In the genomic region with DNA sequence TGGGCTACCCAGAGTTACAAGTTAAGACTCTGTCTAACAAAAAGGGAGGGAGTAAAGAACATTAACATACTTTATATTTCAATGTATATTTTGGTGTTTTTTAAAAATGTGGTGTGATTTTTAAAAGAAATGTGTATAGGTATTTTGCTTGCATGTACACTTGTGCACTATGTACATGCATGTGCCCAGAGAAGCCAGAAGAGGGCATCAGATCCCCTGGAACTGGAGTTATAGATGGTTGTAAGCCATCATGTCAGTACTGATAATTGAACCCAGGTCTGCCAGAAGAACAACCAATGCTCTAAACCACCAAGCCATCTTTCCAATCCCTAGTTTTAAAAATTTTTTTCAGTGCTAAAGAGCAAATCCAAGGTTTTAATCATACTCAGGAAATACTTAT, we compare ENCODE assay signal across 19 mouse cellular contexts. TPM values are rescaled to one million over a fixed set of nuclear protein-coding genes. Genes with fewer than 3 reads are reported as not detected.
DNase-seq lines count a peak whose midpoint lies in the region; ATAC-seq and TF ChIP-seq lines count a peak whose summit lies in the region.
"Had no signal": no experiment of that assay in that cellular context is flagged by ENCODE, and none has a peak within 500 bp of the region (broad histone marks: within the 10 kb centered on the region; RNA-seq: fewer than 3 reads in every experiment).

No protein-coding gene starts in this region.

- no peak overlapping the region for H3K9ac ChIP-seq in heart, postnatal 0 days (replicated peaks; ENCODE audit: low read depth, low read length)
- no peak overlapping the region for H3K9ac ChIP-seq in liver, postnatal 0 days (replicated peaks)
- no peak overlapping the region for H3K9ac ChIP-seq in liver, embryonic 11.5 days (ENCODE audit: low read depth, low read length)
- H3K9ac ChIP-seq: embryonic facial prominence, embryonic 13.5 days; heart, embryonic 15.5 days; hindbrain, embryonic 15.5 days; midbrain, embryonic 12.5 days had no signal

- no peak for TF ChIP-seq EP300 in heart, postnatal 0 days (IDR thresholded peaks at IDR 0.05; ENCODE audit: low read depth)
- TF ChIP-seq EP300 in liver, postnatal 0 days (IDR thresholded peaks at IDR 0.05; ENCODE audit: low read depth) = no peak

- intact Hi-C loops in heart, postnatal 36 days (cut with DNase I) = no loop called here

- ATAC-seq in heart, postnatal 0 days (ENCODE audit: insufficient read depth, low read depth) = no peak
- no peak for ATAC-seq in liver, postnatal 0 days
- no peak for ATAC-seq in liver, embryonic 11.5 days (replicated peaks; ENCODE audit: low FRiP score)

- DNase-seq in heart, postnatal 0 days (ENCODE audit: low spot score) = no peak
- no peak for DNase-seq in heart, postnatal 36 days
- DNase-seq in liver, postnatal 0 days = no peak
- DNase-seq in liver, embryonic 11.5 days (ENCODE audit: low spot score) = no peak
- peak; percentile 25 to 27 for DNase-seq in B cell, adult 2 months
- DNase-seq in ZHBTc4 (ENCODE audit: low read depth, low spot score) = peak; percentile 48
- DNase-seq in embryonic facial prominence, embryonic 10.5 days (ENCODE audit: low spot score) = no peak
- DNase-seq in urinary bladder, adult 18-20 months (ENCODE audit: low spot score in 2 of 2) = no peak
- DNase-seq: cerebellum, adult 18-20 months; kidney, adult 9 months; right cerebral cortex, adult 18-20 months; spleen, adult 18-20 months had no signal

- H3K36me3 ChIP-seq in heart, postnatal 0 days (replicated peaks; ENCODE audit: control insufficient read depth, insufficient read depth, low read length) = 0 out of 2 replicates have a peak, but pooled peaks cover 6% of the 10 kb centered on the region
- H3K36me3 ChIP-seq in liver, postnatal 0 days (replicated peaks; ENCODE audit: insufficient read depth, low read length) = no peaks in the 10 kb centered on the region
- no peaks in the 10 kb centered on the region for H3K36me3 ChIP-seq in liver, embryonic 11.5 days (ENCODE audit: control insufficient read depth, insufficient read depth, low read length)
- 0 out of 2 replicates have a peak, but pooled peaks cover 3% of the 10 kb centered on the region for H3K36me3 ChIP-seq in embryonic facial prominence, embryonic 10.5 days (replicated peaks)
- H3K36me3 ChIP-seq: embryonic facial prominence, embryonic 13.5 days; heart, embryonic 15.5 days; hindbrain, embryonic 15.5 days; midbrain, embryonic 12.5 days had no signal

- H3K4me3 ChIP-seq in heart, postnatal 0 days (ENCODE audit: low read depth, low read length) = no peak overlapping the region
- H3K4me3 ChIP-seq in liver, postnatal 0 days (ENCODE audit: low read depth, low read length) = no peak overlapping the region
- no peak overlapping the region for H3K4me3 ChIP-seq in liver, embryonic 11.5 days (ENCODE audit: low read depth, low read length)
- no peak overlapping the region for H3K4me3 ChIP-seq in embryonic facial prominence, embryonic 10.5 days
- H3K4me3 ChIP-seq: embryonic facial prominence, embryonic 13.5 days; heart, embryonic 15.5 days; hindbrain, embryonic 15.5 days; midbrain, embryonic 12.5 days had no signal

- peak; percentile 29 for TF ChIP-seq CTCF in heart, postnatal 0 days (IDR thresholded peaks at IDR 0.05; ENCODE audit: low read depth)
- peak; percentile 52 for TF ChIP-seq CTCF in liver, postnatal 0 days (IDR thresholded peaks at IDR 0.05; ENCODE audit: low read depth)

- no peaks in the 10 kb centered on the region for H3K27me3 ChIP-seq in heart, postnatal 0 days (ENCODE audit: control insufficient read depth, insufficient read depth, low read length)
- H3K27me3 ChIP-seq in liver, postnatal 0 days (ENCODE audit: insufficient read depth, low read length) = no peaks in the 10 kb centered on the region
- no peaks in the 10 kb centered on the region for H3K27me3 ChIP-seq in liver, embryonic 11.5 days (replicated peaks; ENCODE audit: control insufficient read depth, insufficient read depth, low read length)
- no peaks in the 10 kb centered on the region for H3K27me3 ChIP-seq in embryonic facial prominence, embryonic 10.5 days (replicated peaks; ENCODE audit: low read depth, poor library complexity, severe bottlenecking)
- H3K27me3 ChIP-seq: embryonic facial prominence, embryonic 13.5 days; heart, embryonic 15.5 days; hindbrain, embryonic 15.5 days; midbrain, embryonic 12.5 days had no signal

- no peaks in the 10 kb centered on the region for H3K9me3 ChIP-seq in heart, postnatal 0 days (replicated peaks; ENCODE audit: control insufficient read depth, low read length)
- no peaks in the 10 kb centered on the region for H3K9me3 ChIP-seq in liver, postnatal 0 days (ENCODE audit: low read length)
- H3K9me3 ChIP-seq in liver, embryonic 11.5 days (ENCODE audit: control insufficient read depth, low read length) = no peaks in the 10 kb centered on the region
- no peaks in the 10 kb centered on the region for H3K9me3 ChIP-seq in embryonic facial prominence, embryonic 10.5 days
- H3K9me3 ChIP-seq: embryonic facial prominence, embryonic 13.5 days; heart, embryonic 15.5 days; hindbrain, embryonic 15.5 days; midbrain, embryonic 12.5 days had no signal

- no peak overlapping the region for H3K4me2 ChIP-seq in heart, postnatal 0 days (ENCODE audit: low read depth, low read length)
- H3K4me2 ChIP-seq in liver, postnatal 0 days (ENCODE audit: low read depth, low read length) = no peak overlapping the region
- no peak overlapping the region for H3K4me2 ChIP-seq in liver, embryonic 11.5 days
- H3K4me2 ChIP-seq: embryonic facial prominence, embryonic 13.5 days; heart, embryonic 15.5 days; hindbrain, embryonic 15.5 days; midbrain, embryonic 12.5 days had no signal

- H3K27ac ChIP-seq in heart, postnatal 0 days (ENCODE audit: low read depth) = no peak overlapping the region
- no peak overlapping the region for H3K27ac ChIP-seq in liver, postnatal 0 days (ENCODE audit: low read depth)
- H3K27ac ChIP-seq in liver, embryonic 11.5 days (ENCODE audit: low read depth, low read length) = no peak overlapping the region
- no peak overlapping the region for H3K27ac ChIP-seq in embryonic facial prominence, embryonic 10.5 days (replicated peaks)
- H3K27ac ChIP-seq: embryonic facial prominence, embryonic 13.5 days; heart, embryonic 15.5 days; hindbrain, embryonic 15.5 days; midbrain, embryonic 12.5 days had no signal

- peaks cover 8% of the 10 kb centered on the region for H3K4me1 ChIP-seq in heart, postnatal 0 days (ENCODE audit: control insufficient read depth, insufficient read depth)
- peaks cover 3% of the 10 kb centered on the region; the same call in 1 of the 2 replicates for H3K4me1 ChIP-seq in liver, postnatal 0 days (ENCODE audit: insufficient read depth)
- H3K4me1 ChIP-seq in liver, embryonic 11.5 days (replicated peaks; ENCODE audit: control insufficient read depth, insufficient read depth, low read length) = peaks cover 4% of the 10 kb centered on the region; the same call in 1 of the 2 replicates
- H3K4me1 ChIP-seq in embryonic facial prominence, embryonic 10.5 days = no peaks in the 10 kb centered on the region
- H3K4me1 ChIP-seq: embryonic facial prominence, embryonic 13.5 days; hindbrain, embryonic 15.5 days; midbrain, embryonic 12.5 days had no signal

RNA-seq across cellular contexts. Expression of a gene that starts 11.9 kb away (rescaled TPM):
- total RNA-seq in heart, postnatal 0 days (2014; rRNA removed; ENCODE audit: low replicate concordance) = not detected in 2 replicates
- not detected in 2 replicates for polyA plus RNA-seq in heart, postnatal 0 days (2015; fragmentation: Nextera tagmentation; extraction: Ambion mirVana)
- total RNA-seq in heart, postnatal 36 days (2021) = 1 to 10 TPM in 1 of 2 experiments, under 1 TPM in 1; 0.94 to 1.1 TPM
- polyA plus RNA-seq in liver, postnatal 0 days (2015; fragmentation: Nextera tagmentation; extraction: Ambion mirVana) = not detected in 2 replicates
- not detected in 2 replicates for polyA plus RNA-seq in liver, embryonic 11.5 days (2014; fragmentation: Nextera tagmentation; extraction: Ambion mirVana)
- polyA plus RNA-seq in embryonic facial prominence, embryonic 10.5 days (2016; fragmentation: Nextera tagmentation; extraction: Ambion mirVana) = not detected in 2 replicates
- total RNA-seq: granulocyte monocyte progenitor cell, adult 5-6 weeks had no signal
- polyA plus RNA-seq: embryonic facial prominence, embryonic 13.5 days; heart, embryonic 15.5 days; hindbrain, embryonic 15.5 days; limb, embryonic 14.5 days; midbrain, embryonic 12.5 days; stomach, embryonic 16.5 days had no signal

RNA-seq across cellular contexts. Expression of a gene that starts 12.3 kb away (rescaled TPM):
- 12.4 and 16.2 TPM in 2 replicates for total RNA-seq in heart, postnatal 0 days (2014; rRNA removed; ENCODE audit: low replicate concordance)
- 18.7 and 20.6 TPM in 2 replicates for polyA plus RNA-seq in heart, postnatal 0 days (2015; fragmentation: Nextera tagmentation; extraction: Ambion mirVana)
- 10 to 100 TPM; 52.3 to 56.5 TPM for total RNA-seq in heart, postnatal 36 days (2021)
- 7.7 and 8.1 TPM in 2 replicates for polyA plus RNA-seq in liver, postnatal 0 days (2015; fragmentation: Nextera tagmentation; extraction: Ambion mirVana)
- polyA plus RNA-seq in liver, embryonic 11.5 days (2014; fragmentation: Nextera tagmentation; extraction: Ambion mirVana) = 14.4 and 17.1 TPM in 2 replicates
- polyA plus RNA-seq in embryonic facial prominence, embryonic 10.5 days (2016; fragmentation: Nextera tagmentation; extraction: Ambion mirVana) = 22.2 and 25.1 TPM in 2 replicates

RNA-seq across cellular contexts. Expression of a gene that starts 59.2 kb away (rescaled TPM):
- total RNA-seq in heart, postnatal 0 days (2014; rRNA removed; ENCODE audit: low replicate concordance) = 377 and 462 TPM in 2 replicates
- polyA plus RNA-seq in heart, postnatal 0 days (2015; fragmentation: Nextera tagmentation; extraction: Ambion mirVana) = 108 and 125 TPM in 2 replicates
- 10 to 100 TPM; 42.5 to 46.1 TPM for total RNA-seq in heart, postnatal 36 days (2021)
- polyA plus RNA-seq in liver, postnatal 0 days (2015; fragmentation: Nextera tagmentation; extraction: Ambion mirVana) = 49.2 and 53.0 TPM in 2 replicates
- 60.2 and 74.2 TPM in 2 replicates for polyA plus RNA-seq in liver, embryonic 11.5 days (2014; fragmentation: Nextera tagmentation; extraction: Ambion mirVana)
- polyA plus RNA-seq in embryonic facial prominence, embryonic 10.5 days (2016; fragmentation: Nextera tagmentation; extraction: Ambion mirVana) = 52.8 and 56.9 TPM in 2 replicates

Comparison
In these comparisons a context has a peak if more than half of its experiments do, and no peak if none do; other contexts are left out.
1. DNase-seq: peak in B cell, adult 2 months (2 of 2) and ZHBTc4 (single experiment); none in heart, postnatal 0 days (single experiment), heart, postnatal 36 days (0 of 2), liver, postnatal 0 days (single experiment), liver, embryonic 11.5 days (single experiment), embryonic facial prominence, embryonic 10.5 days (single experiment) and urinary bladder, adult 18-20 months (0 of 2).